Mouse (Mus musculus): ENCODE results near the gene Sct. TPM values are rescaled to one million over a fixed set of nuclear protein-coding genes. Genes with fewer than 3 reads are reported as not detected.

Sct gene
- total and polyA plus RNA-seq, 3 experiments = not detected

DNA sequence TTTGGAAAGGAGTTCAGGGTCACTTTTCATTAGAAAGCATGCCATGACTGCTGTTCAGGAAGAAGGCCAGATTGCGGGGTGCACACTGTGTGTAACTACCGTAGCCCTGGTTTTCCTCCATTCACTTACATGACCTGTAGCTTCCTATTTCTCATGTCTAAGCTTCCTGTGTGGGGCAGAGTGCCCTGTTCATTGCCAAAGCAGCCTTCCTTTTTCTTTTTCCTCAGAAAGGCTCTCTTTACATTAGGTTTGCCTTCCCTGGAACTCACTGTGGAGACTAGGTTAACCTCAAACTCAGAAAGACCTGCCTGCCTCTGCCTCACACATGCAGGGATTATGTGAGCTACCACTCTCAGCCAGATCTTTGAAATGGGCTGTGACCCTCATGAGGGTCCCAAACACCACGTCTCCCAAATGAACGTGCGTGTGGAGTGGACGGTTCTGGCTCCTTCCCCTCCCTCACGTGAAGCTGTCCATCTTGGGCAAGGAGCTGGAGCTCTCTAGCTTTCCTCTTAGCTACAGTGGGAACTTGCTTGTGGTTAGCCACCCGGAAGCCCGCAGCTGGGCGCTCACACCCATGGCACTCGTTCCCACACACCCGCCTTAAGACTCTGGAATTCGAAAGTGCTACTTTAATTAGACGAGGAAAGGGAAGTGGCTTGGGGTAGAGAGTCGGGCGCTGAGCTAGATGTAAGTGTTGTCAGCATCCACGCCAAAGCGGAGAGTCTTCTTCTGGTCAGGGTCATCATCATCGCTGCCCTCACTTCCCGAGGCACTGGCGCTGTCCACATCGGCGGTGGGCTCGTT is 10.3 kb downstream of the Sct start:
- Histone ChIP-seq H3K9ac (ENCODE audit: low read depth, low read length) (0 out of 2 replicates have a peak overlapping the region, but pooled peaks have one; percentile 25), H3K27me3 (ENCODE audit: control insufficient read depth, insufficient read depth, low read length) (no peaks in the 10 kb centered on the region), H3K36me3 (ENCODE audit: control insufficient read depth, insufficient read depth, low read length) (no peaks in the 10 kb centered on the region), H3K4me3 (peak overlapping the region; percentile 25; the same call in 1 of the 2 replicates), H3K4me1 (ENCODE audit: control insufficient read depth, insufficient read depth, low read length) (peaks cover 5% of the 10 kb centered on the region), H3K79me2 (replicated peaks; ENCODE audit: control insufficient read depth, insufficient read depth, low read length) (no peaks in the 10 kb centered on the region), H3K27ac (no peak overlapping the region)
- TF ChIP-seq POLR2A (IDR thresholded peaks at IDR 0.05; ENCODE audit: insufficient read depth, low read depth, low read length) = no peak
- TF ChIP-seq EP300 (IDR thresholded peaks at IDR 0.05; ENCODE audit: insufficient read depth, low read depth, low read length) = no peak
- no peak for TF ChIP-seq CTCF (IDR thresholded peaks at IDR 0.05)
- WGBS = 53% methylated on average over 24 of the region's 24 CpGs
- peak in 1 of 2 experiments; percentile 58 for DNase-seq
- intact Hi-C loops (cut with DNase I) = loop anchor here (5.0 kb wide), 1 partner anchor 59 kb away; the partner anchor contains the start of genes Deaf1 and Tmem80

DNA sequence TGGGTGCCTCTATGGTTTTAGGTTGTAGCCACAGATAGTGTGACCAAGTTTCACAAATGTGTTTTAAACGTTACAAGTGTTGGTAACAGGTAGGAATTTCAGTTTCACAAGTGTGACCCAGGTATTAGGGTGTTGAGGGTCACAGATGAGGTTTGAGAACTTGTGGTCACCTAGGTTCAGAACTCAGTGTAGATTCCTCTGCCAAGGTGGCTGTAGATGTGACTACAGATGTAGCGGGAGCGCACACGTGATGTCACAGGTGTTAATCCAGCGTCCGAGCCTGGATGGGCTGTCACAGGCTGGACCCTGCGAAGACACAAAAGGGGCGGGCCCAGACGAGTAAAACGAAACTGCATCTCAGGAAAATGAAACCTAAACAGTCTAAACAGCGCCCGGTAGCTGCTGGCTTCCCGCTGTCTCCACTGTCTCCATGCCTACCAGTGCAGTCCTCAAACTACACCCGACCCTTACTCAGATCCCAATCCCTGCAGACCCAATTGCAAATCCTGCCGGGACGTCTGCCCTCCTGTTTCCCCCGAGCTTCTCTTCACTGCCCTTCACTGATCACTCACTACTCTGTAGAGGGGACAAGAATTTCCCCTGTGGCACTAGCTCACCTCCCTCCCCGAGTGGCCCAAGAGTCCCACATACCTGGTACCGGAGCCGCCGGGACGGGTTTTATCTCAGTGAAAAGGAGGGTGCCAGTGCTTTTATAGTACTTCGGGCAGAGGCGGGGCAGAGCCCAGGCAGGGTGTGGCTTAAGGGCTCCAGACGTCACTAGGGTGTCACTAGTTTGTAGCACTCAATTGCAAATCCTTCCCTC is 13.0 kb downstream of the Sct start, which contains the start of gene Irf7:
Gene Irf7, minus strand, starts transcription at position 743 of the 823 bp plus-strand sequence.
- Histone ChIP-seq H3K36me3 (ENCODE audit: control insufficient read depth, insufficient read depth, low read length) (no peaks in the 10 kb centered on the region), H3K9ac (ENCODE audit: low read depth, low read length) (peak within 1 kb of the TSS; percentile 85), H3K79me2 (replicated peaks; ENCODE audit: control insufficient read depth, insufficient read depth, low read length) (no peaks in the 10 kb centered on the region), H3K4me1 (ENCODE audit: control insufficient read depth, insufficient read depth, low read length) (peaks cover 5% of the 10 kb centered on the region), H3K27ac (peak within 1 kb of the TSS; percentile 89), H3K4me3 (peak within 1 kb of the TSS; percentile 88), H3K27me3 (ENCODE audit: control insufficient read depth, insufficient read depth, low read length) (no peaks in the 10 kb centered on the region)
- DNase-seq = peak; percentile 78 to 84
- TF ChIP-seq EP300 (IDR thresholded peaks at IDR 0.05; ENCODE audit: insufficient read depth, low read depth, low read length) (0 out of 2 replicates have a peak, but pooled peaks have one; percentile 11), CTCF (IDR thresholded peaks at IDR 0.05) (no peak), POLR2A (IDR thresholded peaks at IDR 0.05; ENCODE audit: insufficient read depth, low read depth, low read length) (peak; percentile 84)
- WGBS = 3% methylated on average over 25 of the region's 25 CpGs
- intact Hi-C loops (cut with DNase I) = loop anchor here (1.0 to 5.0 kb wide), 2 partner anchors 61 to 97 kb away; partner anchors contain the start of genes Deaf1 and Tmem80

DNA sequence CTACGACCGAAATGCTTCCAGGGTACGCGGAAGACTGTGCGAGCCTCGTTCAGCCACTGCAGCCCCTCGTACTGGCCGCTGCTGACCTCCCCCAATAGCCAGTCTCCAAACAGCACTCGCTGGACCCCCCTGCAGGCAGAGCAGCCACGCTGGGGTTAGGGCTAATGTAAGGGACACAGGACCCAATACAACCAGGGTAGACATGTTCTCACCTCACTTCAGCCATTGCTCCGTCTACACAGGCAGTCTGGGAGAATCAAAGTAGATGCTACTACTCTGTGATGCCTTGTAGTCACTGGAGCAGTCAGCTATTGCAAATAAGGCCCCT is 13.6 kb downstream of the Sct start:
- DNase-seq = no peak
- TF ChIP-seq POLR2A (IDR thresholded peaks at IDR 0.05; ENCODE audit: insufficient read depth, low read depth, low read length) = no peak
- TF ChIP-seq EP300 (IDR thresholded peaks at IDR 0.05; ENCODE audit: insufficient read depth, low read depth, low read length) = no peak
- TF ChIP-seq CTCF (IDR thresholded peaks at IDR 0.05) = no peak
- peak overlapping the region; percentile 88 for H3K4me3 ChIP-seq
- H3K9ac ChIP-seq (ENCODE audit: low read depth, low read length) = peak overlapping the region; percentile 36
- 40% methylated on average over 11 of the region's 11 CpGs for WGBS
- intact Hi-C loops (cut with DNase I) = loop anchor here (1.0 to 5.0 kb wide), 2 partner anchors 62 to 98 kb away; partner anchors contain the start of genes Deaf1 and Tmem80
- no peak overlapping the region for H3K27ac ChIP-seq
- no peaks in the 10 kb centered on the region for H3K27me3 ChIP-seq (ENCODE audit: control insufficient read depth, insufficient read depth, low read length)
- peaks cover 5% of the 10 kb centered on the region for H3K4me1 ChIP-seq (ENCODE audit: control insufficient read depth, insufficient read depth, low read length)
- no peaks in the 10 kb centered on the region for H3K36me3 ChIP-seq (ENCODE audit: control insufficient read depth, insufficient read depth, low read length)
- no peaks in the 10 kb centered on the region for H3K79me2 ChIP-seq (replicated peaks; ENCODE audit: control insufficient read depth, insufficient read depth, low read length)

DNA sequence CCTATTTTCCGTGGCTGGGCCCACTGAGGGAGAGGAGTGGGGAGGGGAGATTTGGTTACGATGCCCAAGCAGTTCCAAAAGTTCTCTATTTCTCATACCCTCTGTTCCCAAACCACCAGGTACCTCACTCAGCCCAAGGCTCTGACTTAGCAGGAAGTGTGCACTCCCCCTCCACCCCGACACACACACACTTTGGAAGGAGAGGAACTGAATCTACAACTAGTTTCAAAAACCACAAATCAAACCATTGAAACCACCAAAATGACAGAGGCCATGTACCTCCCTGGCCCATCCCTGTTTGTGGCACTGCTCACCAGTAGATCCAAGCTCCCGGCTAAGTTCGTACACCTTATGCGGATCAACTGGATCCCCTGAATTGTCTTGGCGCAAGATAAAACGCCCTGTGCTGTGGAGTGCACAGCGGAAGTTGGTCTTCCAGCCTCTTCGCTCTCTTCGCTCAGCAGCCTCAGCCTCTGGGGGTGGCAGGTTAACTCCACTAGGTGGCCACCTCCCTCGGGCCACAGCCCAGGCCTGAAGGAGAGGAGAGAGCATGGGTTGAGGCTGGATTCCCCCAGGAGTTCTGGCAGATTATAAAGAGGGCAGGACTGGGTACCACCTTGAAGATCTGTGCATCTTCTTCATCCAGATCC is 14.0 kb downstream of the Sct start:
- 22% methylated on average over 12 of the region's 12 CpGs for WGBS
- peaks cover 5% of the 10 kb centered on the region for H3K4me1 ChIP-seq (ENCODE audit: control insufficient read depth, insufficient read depth, low read length)
- intact Hi-C loops (cut with DNase I) = loop anchor here (1.0 to 5.0 kb wide), 2 partner anchors 62 to 98 kb away; partner anchors contain the start of genes Deaf1 and Tmem80
- no peak overlapping the region for H3K27ac ChIP-seq
- H3K79me2 ChIP-seq (replicated peaks; ENCODE audit: control insufficient read depth, insufficient read depth, low read length) = no peaks in the 10 kb centered on the region
- H3K9ac ChIP-seq (ENCODE audit: low read depth, low read length) = no peak overlapping the region; the same call in 1 of the 2 replicates
- TF ChIP-seq CTCF (IDR thresholded peaks at IDR 0.05) = peak; percentile 66
- TF ChIP-seq POLR2A (IDR thresholded peaks at IDR 0.05; ENCODE audit: insufficient read depth, low read depth, low read length) = no peak
- no peaks in the 10 kb centered on the region for H3K36me3 ChIP-seq (ENCODE audit: control insufficient read depth, insufficient read depth, low read length)
- H3K27me3 ChIP-seq (ENCODE audit: control insufficient read depth, insufficient read depth, low read length) = no peaks in the 10 kb centered on the region
- H3K4me3 ChIP-seq = peak overlapping the region; percentile 88; the same call in 1 of the 2 replicates
- DNase-seq = peak; percentile 46 to 57

DNA sequence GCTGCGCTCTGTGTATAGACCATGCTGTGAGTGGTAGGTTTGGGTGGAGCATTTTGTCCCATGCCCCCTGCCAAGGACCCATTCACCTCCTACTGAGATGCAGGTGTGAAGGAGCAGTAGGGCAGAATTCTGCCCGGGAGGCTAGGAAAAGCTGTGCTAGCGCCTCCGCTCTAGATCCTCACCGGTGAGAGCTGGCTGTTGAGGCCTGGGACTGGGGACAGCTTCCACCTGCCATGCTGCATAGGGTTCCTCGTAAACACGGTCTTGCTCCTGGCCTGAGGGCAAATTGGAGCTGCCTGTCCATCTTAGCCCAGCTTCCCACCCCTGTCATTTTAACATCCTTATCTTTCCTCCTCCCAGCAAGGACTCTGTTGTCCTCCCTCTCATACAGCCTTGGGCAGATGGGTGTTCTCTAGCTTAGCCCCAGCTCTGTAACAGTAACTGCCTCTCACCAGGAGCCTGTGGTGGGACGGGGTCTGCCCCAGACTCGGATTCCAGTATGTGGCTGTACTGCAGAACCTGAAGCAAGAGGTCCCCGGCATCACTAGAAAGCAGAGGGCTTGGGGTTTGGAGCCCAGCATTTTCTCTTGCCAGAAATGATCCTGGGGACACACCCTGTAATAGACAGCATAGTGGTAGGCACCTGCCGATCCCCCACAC is 14.8 kb downstream of the Sct start:
- Histone ChIP-seq H3K36me3 (ENCODE audit: control insufficient read depth, insufficient read depth, low read length) (no peaks in the 10 kb centered on the region), H3K9ac (ENCODE audit: low read depth, low read length) (no peak overlapping the region), H3K4me3 (no peak overlapping the region), H3K79me2 (replicated peaks; ENCODE audit: control insufficient read depth, insufficient read depth, low read length) (no peaks in the 10 kb centered on the region), H3K4me1 (ENCODE audit: control insufficient read depth, insufficient read depth, low read length) (peaks cover 5% of the 10 kb centered on the region), H3K27me3 (ENCODE audit: control insufficient read depth, insufficient read depth, low read length) (no peaks in the 10 kb centered on the region), H3K27ac (no peak overlapping the region)
- no peak for DNase-seq
- intact Hi-C loops (cut with DNase I) = no loop called here
- WGBS = 79% methylated on average over 11 of the region's 11 CpGs
- TF ChIP-seq CTCF (IDR thresholded peaks at IDR 0.05) (no peak), POLR2A (IDR thresholded peaks at IDR 0.05; ENCODE audit: insufficient read depth, low read depth, low read length) (no peak), EP300 (IDR thresholded peaks at IDR 0.05; ENCODE audit: insufficient read depth, low read depth, low read length) (no peak)
